Mouse (Mus musculus): ENCODE data around the gene Ttc28. TPM values are rescaled to one million over a fixed set of nuclear protein-coding genes. Genes with fewer than 3 reads are reported as not detected.

Ttc28 gene
- total RNA-seq, 2 experiments from 2014 or later: 0.29 to 0.89 TPM

DNA sequence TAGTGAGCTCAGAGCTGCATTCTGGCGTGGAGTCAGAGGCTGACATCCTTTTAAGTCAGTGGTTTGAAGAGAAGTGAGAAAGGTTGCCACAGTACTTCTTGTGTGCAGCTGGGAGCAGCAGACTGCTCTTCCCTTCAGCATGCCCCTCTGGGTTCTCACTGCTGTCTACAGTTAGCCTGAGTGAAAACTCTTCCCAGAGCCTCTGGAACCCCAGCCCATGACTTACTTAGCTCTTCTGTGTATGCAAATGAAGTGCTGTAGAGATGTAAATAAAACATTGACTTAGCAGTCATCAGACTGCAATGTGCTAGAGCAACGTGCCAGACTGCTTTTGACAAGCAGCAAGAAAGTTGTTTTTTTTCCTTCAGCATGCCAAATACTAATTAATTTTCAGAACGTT is 70.2 kb downstream of the Ttc28 start:
- no peak for ATAC-seq (ENCODE audit: poor library complexity, severe bottlenecking)

- ATAC-seq (ENCODE audit: poor library complexity, severe bottlenecking): no peak
Measured at GRCm38 (mm10) chr5:110958196-110958595, 78.6 kb downstream of the Ttc28 start.

DNA sequence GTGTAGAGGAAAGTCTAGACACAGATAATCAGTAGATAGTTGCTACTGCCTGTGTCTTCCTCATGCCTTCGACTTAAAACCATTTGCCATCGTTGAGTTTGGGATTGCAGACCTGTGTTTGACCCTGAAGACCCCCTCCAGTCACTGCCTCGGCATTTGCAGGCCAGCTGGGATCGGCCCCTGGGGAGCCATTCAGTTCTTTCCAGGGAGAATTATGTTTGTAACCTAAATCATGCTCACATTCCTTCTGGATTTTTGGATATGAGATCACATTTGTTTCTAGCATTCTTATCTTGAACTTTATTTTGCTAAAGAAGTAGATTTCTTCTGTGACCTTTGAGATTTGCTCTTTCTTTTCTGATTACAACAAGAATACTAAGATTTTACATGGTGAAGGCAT is 80.5 kb downstream of the Ttc28 start:
- ATAC-seq (ENCODE audit: poor library complexity, severe bottlenecking): no peak

DNA sequence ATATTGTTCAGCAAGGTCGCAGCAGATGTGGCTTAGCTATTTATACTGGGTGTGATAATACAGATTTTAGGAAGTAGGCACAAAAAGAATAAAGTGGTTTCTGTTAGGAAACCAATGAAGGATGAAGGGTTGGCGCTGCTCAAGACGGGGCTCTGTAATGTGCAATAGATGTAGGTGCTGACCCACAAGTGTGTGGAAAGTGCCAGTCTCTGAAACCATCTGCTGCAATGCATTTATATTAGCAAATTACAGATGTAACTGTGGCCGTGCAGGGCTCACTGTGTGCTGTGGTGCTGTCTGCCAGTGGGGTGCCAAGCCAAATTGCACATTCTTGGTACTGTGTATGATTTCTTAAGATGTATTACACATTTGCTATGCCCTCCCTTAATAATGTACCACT is 81.3 kb downstream of the Ttc28 start:
- no peak for ATAC-seq (ENCODE audit: poor library complexity, severe bottlenecking)

DNA sequence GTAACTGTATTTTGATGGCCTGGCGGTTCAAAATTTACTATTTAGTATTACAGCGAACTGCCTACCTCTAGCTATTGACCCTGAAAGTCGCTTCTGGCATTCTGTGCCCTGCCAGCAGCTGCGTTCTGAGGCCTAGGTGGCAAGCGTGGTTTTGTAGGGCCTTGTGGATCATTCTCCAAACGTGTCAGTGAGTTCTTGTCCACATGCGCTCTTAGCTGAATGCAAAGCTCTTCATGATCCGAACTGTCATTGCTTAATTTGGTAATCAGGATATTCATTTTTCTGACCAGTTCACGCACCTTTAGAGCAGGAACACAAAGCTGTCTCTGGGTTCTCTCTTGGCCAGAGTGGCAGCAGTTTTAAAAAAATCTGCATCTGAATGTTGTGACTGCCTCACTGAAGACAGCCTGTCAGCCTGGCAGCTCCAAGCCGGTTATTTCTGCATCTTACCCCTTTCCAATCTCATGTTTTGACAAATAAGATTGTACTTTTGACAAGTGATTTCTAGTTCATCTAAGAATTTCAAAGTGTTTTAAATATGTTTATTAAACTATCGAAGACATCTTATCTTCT is 88.0 kb downstream of the Ttc28 start:
- ATAC-seq (ENCODE audit: poor library complexity, severe bottlenecking): no peak

DNA sequence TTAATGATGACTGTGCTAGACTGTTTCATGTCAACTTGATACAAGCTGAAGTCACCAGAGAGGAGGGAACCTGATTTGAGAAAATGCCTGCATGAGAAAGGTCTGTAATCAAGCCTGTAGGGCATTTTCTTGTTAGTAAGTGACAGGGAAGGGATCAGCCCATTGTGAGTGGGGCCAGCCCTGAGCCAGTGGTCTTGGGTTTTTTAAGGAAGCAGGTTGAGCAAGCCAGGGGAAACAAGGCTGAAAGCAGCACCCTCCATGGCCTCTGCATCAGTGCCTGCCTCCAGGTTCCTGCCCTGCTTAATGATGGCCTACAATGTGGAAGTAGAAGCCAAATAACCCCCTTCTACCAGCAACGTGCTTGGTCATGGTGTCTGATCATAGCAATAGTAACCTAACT is 89.0 kb downstream of the Ttc28 start:
- ATAC-seq (ENCODE audit: poor library complexity, severe bottlenecking): no peak

DNA sequence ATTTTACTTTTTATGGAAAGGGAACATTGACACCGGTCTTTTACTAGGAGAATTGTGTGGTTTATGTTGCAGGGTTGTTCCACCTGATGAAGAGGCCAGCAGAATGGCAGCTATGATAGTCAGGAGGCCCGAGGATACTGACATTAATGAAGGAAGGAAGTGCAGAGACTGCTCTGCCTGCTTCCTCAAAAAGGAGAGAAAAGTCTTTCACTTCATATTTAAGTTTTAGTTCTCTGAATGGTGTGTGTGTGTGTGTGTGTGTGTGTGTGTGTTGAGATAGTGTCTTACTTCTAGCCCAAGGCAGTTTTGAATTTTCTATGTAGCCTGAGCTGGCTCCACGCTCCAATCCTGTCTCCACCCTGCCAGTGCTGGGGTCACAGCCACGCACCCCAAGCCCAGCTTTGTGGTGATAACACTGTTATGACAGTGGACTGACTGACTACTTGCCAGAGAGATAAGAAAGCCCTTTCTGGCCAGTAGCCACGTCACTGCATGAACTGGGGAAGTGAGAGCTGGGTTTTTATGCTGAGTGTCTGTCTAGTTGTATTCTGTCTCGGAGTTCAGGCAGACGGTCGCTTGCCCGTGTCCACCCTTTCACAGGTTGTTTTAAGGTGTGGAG is 90.7 kb downstream of the Ttc28 start:
- peak; percentile 86 for ATAC-seq (ENCODE audit: poor library complexity, severe bottlenecking)

DNA sequence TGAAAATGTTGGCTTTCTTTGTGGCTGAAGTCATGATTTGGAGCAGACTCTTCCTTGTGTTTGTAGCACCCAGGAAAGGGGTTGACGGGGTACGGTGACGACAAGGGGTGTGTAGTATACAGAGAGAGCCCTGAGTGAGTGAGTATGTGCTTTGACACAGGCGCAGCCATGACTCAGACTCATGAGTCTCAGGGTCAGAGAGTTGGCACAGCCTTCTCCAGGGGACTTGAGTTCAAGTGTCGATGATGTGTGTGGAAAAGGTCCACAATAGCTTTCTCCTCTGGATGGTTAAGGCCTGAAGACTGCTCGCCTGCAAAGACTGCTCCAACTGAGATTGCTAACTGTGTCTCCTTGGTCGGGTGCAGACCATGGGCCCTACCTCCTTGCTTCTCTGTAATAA is 97.1 kb downstream of the Ttc28 start:
- ATAC-seq (ENCODE audit: poor library complexity, severe bottlenecking): no peak

DNA sequence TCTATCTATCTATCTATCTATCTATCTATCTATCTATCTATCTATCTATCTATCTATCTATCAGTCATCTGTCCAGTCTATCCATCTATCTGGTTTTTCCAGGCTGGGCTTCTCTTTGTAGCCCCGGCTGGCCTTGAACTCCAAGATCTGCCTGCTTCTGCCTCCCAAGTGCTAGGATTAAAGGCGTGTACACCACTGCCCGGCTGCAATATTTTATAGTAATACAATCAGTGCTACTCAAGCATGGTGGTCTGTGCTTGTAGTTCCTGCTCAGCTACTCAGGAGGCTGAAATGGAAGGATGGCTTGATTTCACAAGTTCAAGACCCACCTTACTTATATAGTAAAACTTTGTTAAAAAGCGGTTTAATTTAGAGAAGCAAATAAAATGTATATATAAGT is 98.2 kb downstream of the Ttc28 start:
- ATAC-seq (ENCODE audit: poor library complexity, severe bottlenecking): no peak

- ATAC-seq (ENCODE audit: poor library complexity, severe bottlenecking): peak; percentile 74
Measured at GRCm38 (mm10) chr5:110978461-110978860, 98.9 kb downstream of the Ttc28 start.

GRCm38 (mm10) chr5:110979011-110979860 is 99.6 kb downstream of the Ttc28 start:
- ATAC-seq (ENCODE audit: poor library complexity, severe bottlenecking): peak; percentile 24

- 0 out of 2 replicates have a peak, but pooled peaks have one; percentile 17 for ATAC-seq (ENCODE audit: poor library complexity, severe bottlenecking)
Measured at GRCm38 (mm10) chr5:110979861-110980346, 100.3 kb downstream of the Ttc28 start.

DNA sequence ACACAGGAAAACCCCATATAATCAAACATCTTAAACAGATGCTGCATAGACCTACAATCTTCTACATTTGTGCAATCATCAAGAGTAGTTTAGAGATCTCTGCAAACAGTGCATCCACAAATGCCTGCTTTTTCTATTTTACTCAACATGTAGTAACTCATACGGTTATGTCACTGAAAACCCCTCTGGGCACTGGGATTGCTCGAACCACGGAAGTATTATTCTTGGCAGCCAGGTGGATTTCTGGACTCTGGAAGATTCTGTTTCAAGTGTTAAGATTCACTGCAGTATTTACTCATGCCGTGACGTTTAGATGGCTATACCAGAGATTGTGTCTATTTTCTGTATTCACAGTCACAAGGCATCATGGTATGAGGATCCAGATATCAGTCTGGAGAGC is 101.0 kb downstream of the Ttc28 start:
- ATAC-seq (ENCODE audit: poor library complexity, severe bottlenecking): no peak

- ATAC-seq (ENCODE audit: poor library complexity, severe bottlenecking): no peak
Measured at GRCm38 (mm10) chr5:110982436-110982835, 102.8 kb downstream of the Ttc28 start.

DNA sequence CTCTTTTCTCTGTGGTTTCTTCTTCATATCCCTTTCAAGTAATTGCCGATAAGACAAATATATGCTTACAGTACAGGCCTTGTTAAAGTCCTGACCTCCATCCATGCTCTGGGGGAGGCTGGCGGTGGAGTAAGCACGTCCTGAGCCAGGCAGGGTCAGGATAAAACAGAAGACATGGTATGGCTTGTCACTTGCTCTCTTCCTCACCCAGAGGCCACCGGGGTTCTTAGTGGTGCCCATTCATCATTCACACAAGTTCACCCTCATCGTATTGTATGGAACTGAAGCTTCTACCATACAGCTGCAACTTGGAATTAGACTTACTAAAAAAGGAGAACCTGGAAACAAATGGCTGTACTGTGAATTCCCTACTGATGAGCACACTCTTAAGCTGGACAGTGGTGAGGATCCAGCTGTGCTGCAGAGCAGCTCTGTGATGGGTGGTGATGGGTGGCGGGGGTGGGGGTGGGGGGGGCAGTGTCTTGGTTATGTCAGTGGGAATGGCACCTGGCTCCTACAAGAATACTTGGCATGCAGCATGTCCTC is 104.6 kb downstream of the Ttc28 start:
- no peak for ATAC-seq (ENCODE audit: poor library complexity, severe bottlenecking)

DNA sequence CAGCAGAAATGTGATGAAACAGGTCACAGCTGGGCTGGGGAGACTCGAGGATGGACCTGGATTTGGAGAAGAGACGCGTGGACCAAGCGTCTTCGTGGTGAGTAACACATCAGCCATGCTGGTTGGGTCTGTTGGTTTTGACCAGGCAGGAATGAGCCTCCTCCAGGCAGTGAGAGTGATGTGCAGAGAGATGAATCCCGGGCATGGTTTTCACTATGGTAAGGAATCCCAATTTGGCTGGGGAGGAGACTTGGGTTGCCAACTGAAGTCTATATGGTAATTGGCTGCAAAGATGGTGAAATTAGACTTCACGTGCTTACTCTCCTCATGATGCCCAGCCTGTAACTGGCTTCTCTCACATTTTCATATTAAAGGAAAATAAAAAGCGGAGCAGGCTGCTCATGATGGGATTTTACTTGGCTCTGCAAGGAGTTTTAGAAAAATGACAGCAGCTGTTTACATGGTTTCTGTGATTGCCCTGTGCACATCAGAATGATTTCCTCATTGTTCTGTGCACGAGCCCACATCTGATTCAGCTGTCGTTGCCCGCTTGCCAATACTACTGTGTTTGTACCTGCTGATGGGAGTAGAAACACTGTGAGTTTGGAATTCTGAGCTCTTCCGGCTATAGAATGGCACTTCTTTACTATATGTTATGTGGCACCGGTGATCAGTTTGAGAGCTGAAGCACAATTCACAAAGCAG is 117.4 kb downstream of the Ttc28 start:
- no peak for ATAC-seq (ENCODE audit: poor library complexity, severe bottlenecking)

GRCm38 (mm10) chr5:110997692-110998091 is 118.1 kb downstream of the Ttc28 start:
- no peak for ATAC-seq (ENCODE audit: poor library complexity, severe bottlenecking)

DNA sequence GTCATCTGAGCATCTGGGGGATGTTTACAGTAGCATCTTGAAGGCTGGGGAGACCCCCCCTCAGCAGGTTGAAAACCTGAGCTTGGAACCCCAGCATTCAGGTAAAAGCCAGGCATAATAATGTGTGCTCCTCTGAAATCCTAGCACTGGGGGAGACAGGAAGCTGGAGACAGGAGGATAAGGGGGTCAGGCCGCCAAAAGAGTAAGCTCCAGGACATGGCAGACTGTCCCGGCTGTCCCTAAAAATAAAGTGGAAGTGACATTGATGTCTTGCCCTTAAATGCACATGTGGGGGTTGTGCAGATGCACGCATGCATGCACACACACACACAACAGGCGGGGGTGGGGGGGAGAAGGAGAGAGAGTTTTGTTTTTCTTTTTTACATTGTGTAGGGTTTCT is 118.7 kb downstream of the Ttc28 start:
- ATAC-seq (ENCODE audit: poor library complexity, severe bottlenecking): no peak

GRCm38 (mm10) chr5:111000953-111001352 is 121.3 kb downstream of the Ttc28 start:
- no peak for ATAC-seq (ENCODE audit: poor library complexity, severe bottlenecking)

GRCm38 (mm10) chr5:111003220-111003619 is 123.6 kb downstream of the Ttc28 start:
- ATAC-seq (ENCODE audit: poor library complexity, severe bottlenecking): no peak

DNA sequence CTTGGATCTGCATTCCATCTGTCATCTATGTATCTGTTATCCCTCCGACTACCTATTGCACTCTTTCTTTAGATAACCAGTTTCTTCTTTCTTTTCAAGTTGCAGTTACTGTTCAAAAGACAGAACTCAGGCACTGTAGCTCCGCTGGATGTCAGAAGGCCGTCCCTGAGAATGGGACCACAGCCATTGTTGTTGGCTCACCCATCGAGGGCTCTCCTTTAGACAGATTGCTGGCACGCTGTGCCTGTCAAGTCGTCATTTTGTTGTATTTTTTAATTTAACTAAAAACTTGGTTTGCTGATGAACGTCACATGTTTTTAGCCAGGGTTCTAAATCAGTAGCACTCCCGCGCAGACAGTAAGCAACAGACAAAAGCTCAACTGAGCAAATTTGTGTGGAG is 124.1 kb downstream of the Ttc28 start:
- ATAC-seq (ENCODE audit: poor library complexity, severe bottlenecking): no peak

All from megakaryocyte, adult 5-6 weeks (primary cell).